ENCODE assay signal across 8 mouse cellular contexts in the genomic region with DNA sequence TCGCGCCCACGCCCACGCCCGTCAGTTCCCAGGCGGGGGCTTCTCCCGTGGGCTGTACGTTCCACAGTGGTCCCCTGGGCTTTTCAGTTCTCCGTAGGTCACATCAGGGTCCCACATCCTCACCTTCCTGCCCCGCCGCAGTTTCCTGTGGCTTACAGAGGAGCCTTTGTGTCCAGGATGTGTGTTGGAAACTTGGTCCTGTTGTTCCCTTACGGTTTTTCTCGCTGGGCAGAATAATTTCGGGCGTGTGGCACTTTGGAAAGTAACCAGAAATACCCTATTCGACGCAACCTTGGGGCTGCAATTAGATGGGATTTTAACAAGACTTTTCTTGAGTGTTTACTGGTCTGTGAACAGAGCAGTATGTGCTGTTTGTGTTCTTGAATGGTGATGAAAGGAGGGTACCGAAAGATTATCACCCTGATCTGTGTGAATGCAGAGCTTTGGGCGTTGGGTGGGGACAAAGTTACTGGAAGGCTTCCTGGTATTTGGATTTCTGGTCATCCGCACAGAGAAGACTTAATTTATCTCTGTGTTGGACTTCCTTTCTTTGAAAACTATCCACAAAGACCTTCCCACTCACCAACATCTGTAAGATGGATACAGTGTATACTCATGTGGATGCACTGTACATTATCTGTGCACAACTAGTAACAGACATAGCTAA. TPM values are rescaled to one million over a fixed set of nuclear protein-coding genes. Genes with fewer than 3 reads are reported as not detected.
A peak's percentile ranks its signal among the peaks of the same experiment; 100 is the strongest.
DNase-seq lines count a peak whose midpoint lies in the region; ATAC-seq and TF ChIP-seq lines count a peak whose summit lies in the region.

No protein-coding gene starts in this region.

- H3K4me3 ChIP-seq in left cerebral cortex, adult 2 months, result peak overlapping the region; percentile 95
- H3K4me3 ChIP-seq in cortical plate, adult 2 months (ENCODE audit: insufficient read depth, low read length), result peak overlapping the region; percentile 84
- H3K4me3 ChIP-seq in hindbrain, embryonic 14.5 days (replicated peaks; ENCODE audit: low read length), result peak overlapping the region; percentile 84
- peak overlapping the region; percentile 64 for H3K4me3 ChIP-seq in lung, embryonic 15.5 days

- H3K9ac ChIP-seq in hindbrain, embryonic 14.5 days, result peak overlapping the region; percentile 87
- H3K9ac ChIP-seq in lung, embryonic 15.5 days, result peak overlapping the region; percentile 79

- 2% methylated on average over 20 of the region's 20 CpGs for WGBS in hindbrain, embryonic 14.5 days
- under 1% methylated on average over 20 of the region's 20 CpGs for WGBS in lung, embryonic 15.5 days

- H3K4me1 ChIP-seq in cortical plate, adult 2 months (ENCODE audit: control insufficient read depth, insufficient read depth, low read length), result no peaks in the 10 kb centered on the region
- peaks cover 12% of the 10 kb centered on the region for H3K4me1 ChIP-seq in hindbrain, embryonic 14.5 days (replicated peaks; ENCODE audit: control insufficient read depth, insufficient read depth, low read length)
- peaks cover 16% of the 10 kb centered on the region for H3K4me1 ChIP-seq in lung, embryonic 15.5 days

- ATAC-seq in hindbrain, embryonic 14.5 days (ENCODE audit: low FRiP score), result no peak
- ATAC-seq in lung, embryonic 15.5 days (ENCODE audit: borderline replicate concordance, extremely low read depth, low FRiP score, low TSS enrichment), result no peak

- H3K4me2 ChIP-seq in hindbrain, embryonic 14.5 days (replicated peaks), result peak overlapping the region; percentile 53
- peak overlapping the region; percentile 54 for H3K4me2 ChIP-seq in lung, embryonic 15.5 days

- TF ChIP-seq CTCF in left cerebral cortex, adult 2 months (IDR thresholded peaks at IDR 0.05), result no peak
- TF ChIP-seq CTCF in cortical plate, adult 2 months (IDR thresholded peaks at IDR 0.05; ENCODE audit: extremely low read depth, insufficient read depth, low read length), result no peak

- no peak for TF ChIP-seq POLR2A in cortical plate, adult 2 months (IDR thresholded peaks at IDR 0.05; ENCODE audit: extremely low read depth, insufficient read depth, low read length)

- intact Hi-C loops in left cerebral cortex, adult 2 months (cut with DNase I), result loop anchor here (5.0 to 10.0 kb wide), 2 partner anchors 133 to 291 kb away; no protein-coding TSS in a partner anchor
- intact Hi-C loops in left cerebral cortex, postnatal 10 days (cut with DNase I), result loop anchor here (10.0 kb wide), 1 partner anchor 293 kb away; no protein-coding TSS in a partner anchor

- H3K27me3 ChIP-seq in hindbrain, embryonic 14.5 days (ENCODE audit: control insufficient read depth, insufficient read depth, low read length), result no peaks in the 10 kb centered on the region
- no peaks in the 10 kb centered on the region for H3K27me3 ChIP-seq in lung, embryonic 15.5 days

- peak overlapping the region; percentile 99 for H3K27ac ChIP-seq in left cerebral cortex, adult 2 months
- H3K27ac ChIP-seq in cortical plate, adult 2 months (ENCODE audit: insufficient read depth, low read length), result peak overlapping the region; percentile 90
- H3K27ac ChIP-seq in hindbrain, embryonic 14.5 days, result peak overlapping the region; percentile 90
- peak overlapping the region; percentile 80 for H3K27ac ChIP-seq in lung, embryonic 15.5 days

- no peak for DNase-seq in left cerebral cortex, adult 2 months (ENCODE audit: extremely low spot score in 1 of 2, low spot score in 2 of 2)
- no peak for DNase-seq in left cerebral cortex, postnatal 10 days (ENCODE audit: extremely low spot score in 1 of 2, low spot score in 2 of 2)
- peak; percentile 49 for DNase-seq in hindbrain, embryonic 14.5 days (ENCODE audit: low spot score)
- no peak for DNase-seq in cerebellum, adult 18-20 months
- DNase-seq in adrenal gland, postnatal 25 days, result no peak
- no peak for DNase-seq in yolk sac, embryonic 10.5 days (ENCODE audit: low spot score)

- H3K36me3 ChIP-seq in hindbrain, embryonic 14.5 days (replicated peaks; ENCODE audit: control insufficient read depth, insufficient read depth), result no peaks in the 10 kb centered on the region
- 0 out of 2 replicates have a peak, but pooled peaks cover 3% of the 10 kb centered on the region for H3K36me3 ChIP-seq in lung, embryonic 15.5 days

- no peaks in the 10 kb centered on the region for H3K9me3 ChIP-seq in hindbrain, embryonic 14.5 days (ENCODE audit: control insufficient read depth, low read length)
- no peaks in the 10 kb centered on the region for H3K9me3 ChIP-seq in lung, embryonic 15.5 days

RNA-seq across cellular contexts. Expression of a gene that starts 0.6 kb away (rescaled TPM):
- 10 to 100 TPM; 23.5 to 26.4 TPM for total RNA-seq in left cerebral cortex, adult 2 months (2021)
- total RNA-seq in left cerebral cortex, postnatal 10 days (2021), result 10 to 100 TPM; 27.1 to 28.7 TPM
- 41.2 and 43.1 TPM in 2 replicates for polyA plus RNA-seq in cortical plate, adult 2 months (2012; rRNA removed)
- polyA plus RNA-seq in hindbrain, embryonic 14.5 days (2014; fragmentation: Nextera tagmentation; extraction: Ambion mirVana), result 84.7 and 90.7 TPM in 2 replicates
- 93.6 and 96.1 TPM in 2 replicates for polyA plus RNA-seq in lung, embryonic 15.5 days (2015; fragmentation: Nextera tagmentation; extraction: Ambion mirVana)
- 57.8 and 81.7 TPM in 2 replicates for total RNA-seq in adrenal gland, postnatal 25 days (2021)
